Mouse (Mus musculus): ENCODE results near the gene Rbpjl.

The Rbpjl gene

DNA sequence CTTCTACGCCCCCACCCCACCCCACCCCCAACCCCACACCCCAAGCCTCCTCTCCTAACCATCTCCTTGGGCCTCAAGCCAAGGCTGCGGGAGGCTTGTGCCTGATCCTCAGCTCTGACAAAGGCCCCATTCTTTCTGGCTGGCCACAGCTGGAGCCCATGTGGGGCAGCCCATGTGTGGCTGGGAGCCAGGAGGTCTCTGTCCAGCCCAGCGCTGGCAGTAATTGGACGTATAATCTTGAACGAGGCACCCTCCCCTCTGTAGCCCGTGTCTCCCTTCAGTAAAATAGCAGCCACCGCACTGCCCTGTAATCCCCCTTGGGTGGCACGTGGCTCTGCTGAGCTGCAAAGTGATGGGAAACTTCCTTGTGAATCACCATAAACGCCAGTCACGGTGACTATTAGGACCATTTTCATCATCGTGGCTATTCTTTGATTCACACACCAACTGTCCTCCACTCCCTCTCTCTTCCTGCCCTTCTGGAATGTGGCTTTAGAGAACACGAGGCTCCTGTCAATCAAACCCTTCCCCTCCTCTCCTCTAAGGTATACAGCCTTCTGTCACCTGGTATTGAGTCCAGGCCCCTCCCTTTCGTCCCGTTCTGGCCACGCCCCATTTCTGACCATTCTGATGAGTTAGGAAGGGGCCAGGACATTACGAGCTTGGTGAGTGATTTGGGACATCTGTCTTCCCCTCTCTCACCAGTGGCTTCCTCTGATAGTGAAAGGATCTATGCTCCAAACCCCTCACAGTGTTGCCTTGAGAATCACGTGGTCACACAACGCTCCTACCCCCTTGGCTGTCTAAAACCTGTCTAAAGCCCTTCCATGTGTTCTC lies 16.8 kb upstream of the Rbpjl start:
- in situ Hi-C loops (cut with MboI; ENCODE audit: low pct_unique_long_range_greater_than_20kb in 1 of 2, low sequenced_read_pairs in 2 of 2, unreplicated experiment in 1 of 2), result no loop called here

DNA sequence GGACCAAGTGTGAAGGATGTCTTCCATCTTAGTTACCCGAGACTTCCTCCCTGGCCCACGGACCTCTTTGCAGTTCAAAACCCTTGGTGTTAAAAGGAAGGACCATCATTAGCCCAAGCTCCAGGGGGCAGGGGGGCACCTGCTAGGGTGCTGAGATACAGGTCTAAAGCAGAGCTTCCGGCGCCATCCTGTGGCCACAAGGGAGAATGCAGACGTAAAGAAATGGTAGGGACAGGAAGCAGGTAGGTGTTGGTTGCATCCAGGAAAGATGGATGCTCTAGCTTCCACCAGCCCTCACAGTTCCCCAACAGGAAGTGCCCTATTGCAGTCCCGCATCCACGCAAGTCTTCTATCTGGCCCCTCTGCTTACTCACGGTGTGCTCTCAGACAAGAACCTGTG lies 16.0 kb upstream of the Rbpjl start:
- in situ Hi-C loops (cut with MboI; ENCODE audit: low pct_unique_long_range_greater_than_20kb in 1 of 2, low sequenced_read_pairs in 2 of 2, unreplicated experiment in 1 of 2), result no loop called here

GRCm38 (mm10) chr2:164389020-164389419 lies 13.9 kb upstream of the Rbpjl start, which contains the start of gene Slpi:
Gene Slpi, minus strand, starts transcription at chr2:164389095.
- in situ Hi-C loops (cut with MboI; ENCODE audit: low pct_unique_long_range_greater_than_20kb in 1 of 2, low sequenced_read_pairs in 2 of 2, unreplicated experiment in 1 of 2), result no loop called here

GRCm38 (mm10) chr2:164389499-164389898 lies 13.4 kb upstream of the Rbpjl start:
- in situ Hi-C loops (cut with MboI; ENCODE audit: low pct_unique_long_range_greater_than_20kb in 1 of 2, low sequenced_read_pairs in 2 of 2, unreplicated experiment in 1 of 2), result no loop called here

DNA sequence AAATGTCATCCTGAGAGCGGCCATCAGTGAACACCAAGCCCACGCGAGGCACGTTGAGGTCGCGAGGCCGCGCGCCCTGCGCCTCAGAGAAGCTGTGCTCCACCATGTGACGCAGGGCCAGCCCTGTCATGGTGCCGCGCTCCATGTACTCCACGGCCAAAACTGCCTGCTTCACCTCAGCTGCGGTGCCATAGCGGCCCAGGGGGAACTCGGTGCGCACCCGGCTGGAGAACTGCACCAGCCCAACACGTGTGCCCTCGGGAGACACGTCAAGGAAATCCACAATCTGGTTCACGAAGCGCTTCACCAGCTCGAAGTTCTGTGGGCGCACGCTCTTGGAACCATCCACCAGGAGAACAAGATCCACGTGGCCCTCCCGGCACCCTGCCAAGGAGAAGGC lies 9.8 kb upstream of the Rbpjl start:
- in situ Hi-C loops (cut with MboI; ENCODE audit: low pct_unique_long_range_greater_than_20kb in 1 of 2, low sequenced_read_pairs in 2 of 2, unreplicated experiment in 1 of 2), result no loop called here

DNA sequence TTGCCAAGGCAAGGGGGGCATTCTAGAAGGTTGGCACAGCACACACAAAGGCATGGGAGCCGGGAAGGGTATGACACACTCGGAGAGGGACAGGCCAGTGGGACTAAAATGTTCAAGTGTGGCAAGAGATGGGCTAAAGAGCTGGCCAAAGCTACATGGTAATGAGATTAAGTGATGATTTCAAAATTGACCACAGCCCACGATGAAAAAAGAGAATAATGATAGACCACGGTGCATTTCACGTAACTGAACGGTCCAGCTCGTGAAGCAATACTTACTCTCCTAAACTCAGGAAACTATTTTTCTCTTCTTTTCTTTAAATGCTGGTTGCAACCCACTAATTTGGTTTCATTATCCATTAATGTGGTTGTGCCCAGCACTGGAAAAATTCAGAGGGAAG lies 6.9 kb upstream of the Rbpjl start:
- in situ Hi-C loops (cut with MboI; ENCODE audit: low pct_unique_long_range_greater_than_20kb in 1 of 2, low sequenced_read_pairs in 2 of 2, unreplicated experiment in 1 of 2), result no loop called here

GRCm38 (mm10) chr2:164396911-164397310 lies 6.0 kb upstream of the Rbpjl start:
- in situ Hi-C loops (cut with MboI; ENCODE audit: low pct_unique_long_range_greater_than_20kb in 1 of 2, low sequenced_read_pairs in 2 of 2, unreplicated experiment in 1 of 2), result no loop called here

GRCm38 (mm10) chr2:164403396-164404081 lies 598 bp downstream of the Rbpjl start:
- in situ Hi-C loops (cut with MboI; ENCODE audit: low pct_unique_long_range_greater_than_20kb in 1 of 2, low sequenced_read_pairs in 2 of 2, unreplicated experiment in 1 of 2), result no loop called here

GRCm38 (mm10) chr2:164404082-164404990 lies 1.4 kb downstream of the Rbpjl start:
- in situ Hi-C loops (cut with MboI; ENCODE audit: low pct_unique_long_range_greater_than_20kb in 1 of 2, low sequenced_read_pairs in 2 of 2, unreplicated experiment in 1 of 2), result no loop called here

- in situ Hi-C loops (cut with MboI; ENCODE audit: low pct_unique_long_range_greater_than_20kb in 1 of 2, low sequenced_read_pairs in 2 of 2, unreplicated experiment in 1 of 2), result loop anchor here in 1 of 2 experiments (5.0 kb wide), 1 partner anchor 112 kb away; no protein-coding TSS in a partner anchor
Observed at GRCm38 (mm10) chr2:164405060-164405459, 2.1 kb downstream of the Rbpjl start, which contains the start of gene Matn4. Gene Matn4, minus strand, starts transcription at chr2:164405160.

DNA sequence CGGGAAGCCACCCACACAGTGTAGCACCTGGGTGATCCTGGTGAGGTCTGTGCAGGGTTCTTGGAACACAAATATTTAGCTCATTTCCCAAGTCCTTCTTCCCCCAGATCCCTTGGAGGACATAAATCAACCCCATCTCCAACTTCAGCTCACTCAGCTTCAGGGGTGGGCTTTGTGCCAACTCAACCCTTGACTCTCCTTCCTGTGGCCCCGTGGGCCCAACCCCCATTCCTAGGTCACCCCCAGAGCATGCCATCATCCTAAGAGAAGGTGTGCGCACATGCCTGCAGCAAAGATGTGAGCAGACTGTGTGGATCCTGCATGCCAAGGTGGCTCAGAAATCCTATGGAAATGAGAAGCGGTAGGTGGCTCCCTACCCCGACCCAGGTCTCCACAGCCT lies 2.6 kb downstream of the Rbpjl start:
- in situ Hi-C loops (cut with MboI; ENCODE audit: low pct_unique_long_range_greater_than_20kb in 1 of 2, low sequenced_read_pairs in 2 of 2, unreplicated experiment in 1 of 2), result loop anchor here in 1 of 2 experiments (5.0 kb wide), 1 partner anchor 112 kb away; no protein-coding TSS in a partner anchor

GRCm38 (mm10) chr2:164407708-164408107 lies 4.8 kb downstream of the Rbpjl start:
- in situ Hi-C loops (cut with MboI; ENCODE audit: low pct_unique_long_range_greater_than_20kb in 1 of 2, low sequenced_read_pairs in 2 of 2, unreplicated experiment in 1 of 2), result loop anchor here in 1 of 2 experiments (5.0 kb wide), 1 partner anchor 110 kb away; no protein-coding TSS in a partner anchor

DNA sequence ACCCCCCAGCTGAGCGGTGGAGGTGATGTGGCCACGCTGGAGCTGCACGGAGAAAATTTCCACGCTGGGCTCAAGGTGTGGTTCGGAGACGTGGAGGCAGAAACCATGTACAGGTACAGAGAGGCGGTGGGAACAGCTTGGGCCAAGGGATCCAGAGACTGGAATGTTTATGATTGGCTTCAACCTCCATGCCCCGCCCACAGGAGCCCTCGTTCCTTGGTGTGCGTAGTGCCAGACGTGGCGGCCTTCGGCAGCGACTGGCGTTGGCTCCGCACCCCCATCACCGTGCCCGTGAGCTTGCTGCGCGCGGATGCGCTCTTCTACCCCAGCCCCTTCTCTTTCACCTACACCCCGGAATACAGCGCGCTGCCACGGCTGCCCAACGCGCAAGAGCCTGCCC lies 11.2 kb downstream of the Rbpjl start:
- in situ Hi-C loops (cut with MboI; ENCODE audit: low pct_unique_long_range_greater_than_20kb in 1 of 2, low sequenced_read_pairs in 2 of 2, unreplicated experiment in 1 of 2), result loop anchor here in 1 of 2 experiments (10.0 kb wide), 1 partner anchor 101 kb away; no protein-coding TSS in a partner anchor

DNA sequence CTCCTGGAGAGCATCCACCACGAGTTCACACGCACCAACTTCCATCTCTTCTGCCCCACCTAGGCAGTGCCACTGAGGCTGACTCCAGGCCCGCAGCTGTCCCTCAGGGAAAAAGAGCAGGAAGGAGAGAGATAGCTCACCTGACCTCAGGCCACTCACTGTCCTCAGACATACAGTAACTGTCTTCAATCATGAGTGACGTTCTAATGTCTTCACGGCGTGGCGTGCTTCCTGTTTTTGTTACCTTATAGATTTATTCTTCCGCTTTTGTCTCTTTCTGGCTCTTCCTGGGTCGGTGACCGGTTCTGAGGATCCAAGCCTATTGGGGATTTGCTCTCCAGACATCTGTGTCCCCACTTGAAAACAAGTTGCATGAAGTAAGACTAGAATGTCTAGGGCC lies 11.6 kb downstream of the Rbpjl start:
- in situ Hi-C loops (cut with MboI; ENCODE audit: low pct_unique_long_range_greater_than_20kb in 1 of 2, low sequenced_read_pairs in 2 of 2, unreplicated experiment in 1 of 2), result loop anchor here in 1 of 2 experiments (10.0 kb wide), 1 partner anchor 100 kb away; no protein-coding TSS in a partner anchor

DNA sequence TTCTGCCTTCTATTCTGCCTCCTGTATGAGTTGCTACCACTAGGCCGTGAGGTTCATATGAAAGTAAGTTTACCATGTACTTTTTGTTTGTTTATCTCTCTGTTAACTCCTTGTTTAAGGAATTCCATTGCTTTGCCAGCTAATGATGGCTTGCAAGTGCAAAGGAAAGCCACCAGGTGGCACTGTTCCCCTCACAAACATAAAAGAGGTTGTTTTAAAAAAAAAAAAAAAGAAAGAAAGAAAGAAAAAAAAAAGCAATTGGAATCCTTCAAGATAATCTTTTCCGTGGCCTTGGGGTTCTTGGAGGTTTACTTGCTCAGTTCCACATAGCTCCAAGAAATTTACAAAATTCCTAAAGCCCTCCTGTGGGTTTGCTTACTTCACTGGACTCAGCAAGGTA lies 14.3 kb downstream of the Rbpjl start:
- in situ Hi-C loops (cut with MboI; ENCODE audit: low pct_unique_long_range_greater_than_20kb in 1 of 2, low sequenced_read_pairs in 2 of 2, unreplicated experiment in 1 of 2), result loop anchor here (5.0 to 10.0 kb wide), 2 partner anchors 40 to 98 kb away; partner anchors contain the start of gene Sys1 (in 1 of the 2)

GRCm38 (mm10) chr2:164418308-164418875 lies 15.5 kb downstream of the Rbpjl start:
- in situ Hi-C loops (cut with MboI; ENCODE audit: low pct_unique_long_range_greater_than_20kb in 1 of 2, low sequenced_read_pairs in 2 of 2, unreplicated experiment in 1 of 2), result loop anchor here (5.0 to 10.0 kb wide), 2 partner anchors 39 to 96 kb away; partner anchors contain the start of gene Sys1 (in 1 of the 2)

DNA sequence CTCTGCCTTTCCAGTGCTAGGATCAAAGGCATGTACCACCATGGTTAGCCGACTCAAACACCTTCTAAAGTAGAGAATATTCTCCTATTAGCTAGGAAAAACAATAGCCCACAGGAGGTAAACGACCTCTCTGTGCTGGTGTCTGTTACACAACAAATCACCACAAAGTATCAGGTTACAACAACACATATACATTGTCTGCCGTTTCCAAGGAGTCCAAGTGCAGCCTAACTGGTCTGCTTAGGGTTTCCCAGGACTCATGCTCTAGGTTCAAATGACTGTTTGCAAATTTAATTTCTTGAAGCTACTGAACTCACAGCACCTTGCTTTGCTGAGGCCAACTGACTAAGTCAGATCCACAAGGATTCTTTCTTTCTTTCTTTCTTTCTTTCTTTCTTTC lies 16.5 kb downstream of the Rbpjl start:
- in situ Hi-C loops (cut with MboI; ENCODE audit: low pct_unique_long_range_greater_than_20kb in 1 of 2, low sequenced_read_pairs in 2 of 2, unreplicated experiment in 1 of 2), result loop anchor here (5.0 to 10.0 kb wide), 2 partner anchors 38 to 95 kb away; partner anchors contain the start of gene Sys1 (in 1 of the 2)

- in situ Hi-C loops (cut with MboI; ENCODE audit: low pct_unique_long_range_greater_than_20kb in 1 of 2, low sequenced_read_pairs in 2 of 2, unreplicated experiment in 1 of 2), result no loop called here
Observed at GRCm38 (mm10) chr2:164421306-164421705, 18.4 kb downstream of the Rbpjl start.

All from mouse embryonic stem cell (cell line).